In the genomic region with DNA sequence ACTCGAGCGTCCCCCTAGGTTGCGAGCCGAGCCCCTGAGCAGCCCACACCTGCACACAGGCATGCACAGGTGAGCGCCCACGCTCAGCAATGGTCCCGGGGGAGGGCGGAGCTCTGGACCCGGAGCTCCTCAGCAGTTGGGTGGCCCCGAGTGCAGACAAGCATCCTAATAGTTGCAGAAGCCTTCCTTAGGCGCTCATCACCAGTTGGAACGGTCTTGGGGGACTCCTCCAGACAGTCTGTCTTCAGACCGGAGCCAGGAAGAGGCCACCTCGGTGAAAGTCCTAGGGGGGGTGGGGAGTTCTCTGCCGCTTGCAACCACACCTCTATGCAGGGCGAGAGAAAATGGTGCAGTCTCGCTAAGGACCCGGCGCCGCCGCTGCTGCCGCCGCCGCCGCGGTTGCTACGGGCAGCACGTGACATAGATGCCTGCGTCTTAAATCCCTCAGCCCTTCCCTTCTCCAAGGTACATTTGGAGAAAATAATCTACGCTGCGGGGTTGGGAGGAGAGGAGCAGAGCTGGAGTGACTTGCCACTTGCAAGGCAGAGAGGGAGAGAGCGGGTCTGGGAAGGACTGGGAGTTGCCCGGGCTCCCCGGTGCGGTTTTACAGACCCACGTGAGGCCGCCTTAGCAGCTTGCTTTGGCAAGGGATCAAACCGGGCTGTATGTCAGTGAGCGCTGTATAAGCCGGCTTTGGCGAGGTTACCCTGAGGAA, we compare ENCODE assay signal across 8 mouse cellular contexts.
A peak's percentile ranks its signal among the peaks of the same experiment; 100 is the strongest.
DNase-seq lines count a peak whose midpoint lies in the region; ATAC-seq and TF ChIP-seq lines count a peak whose summit lies in the region.

No protein-coding gene starts in this region.

- H3K27ac ChIP-seq in cortical plate, adult 2 months (ENCODE audit: insufficient read depth, low read length): peak overlapping the region; percentile 88
- H3K27ac ChIP-seq in intestine, embryonic 16.5 days (ENCODE audit: low read length): no peak overlapping the region

- no peak for TF ChIP-seq CTCF in cortical plate, adult 2 months (IDR thresholded peaks at IDR 0.05; ENCODE audit: extremely low read depth, insufficient read depth, low read length)

- peak overlapping the region; percentile 99 for H3K4me3 ChIP-seq in cortical plate, adult 2 months (ENCODE audit: insufficient read depth, low read length)
- H3K4me3 ChIP-seq in intestine, embryonic 16.5 days (ENCODE audit: low read length): peak overlapping the region; percentile 57

- H3K4me2 ChIP-seq in intestine, embryonic 16.5 days (ENCODE audit: low read depth, low read length): peak overlapping the region; percentile 97

- peak overlapping the region; percentile 59 for H3K9ac ChIP-seq in intestine, embryonic 16.5 days (ENCODE audit: low read depth, low read length)

- peak; percentile 49 to 80 for DNase-seq in adrenal gland, adult (ENCODE audit: inconsistent age in 2 of 2, low spot score in 1 of 2)
- peak; percentile 36 for DNase-seq in gastrocnemius, postnatal 14 days
- DNase-seq in left cerebral cortex, postnatal 25 days (ENCODE audit: low spot score in 2 of 2): peak; percentile 82 to 91
- peak; percentile 72 for DNase-seq in right cerebral cortex, postnatal 4 days
- DNase-seq in thymus, postnatal 0 days (ENCODE audit: low spot score): no peak

- peak; percentile 64 for TF ChIP-seq POLR2A in cortical plate, adult 2 months (IDR thresholded peaks at IDR 0.05; ENCODE audit: extremely low read depth, insufficient read depth, low read length)

- no peaks in the 10 kb centered on the region for H3K9me3 ChIP-seq in intestine, embryonic 16.5 days (ENCODE audit: control insufficient read depth, low read length)

- intact Hi-C loops in gastrocnemius, postnatal 14 days (cut with DNase I; ENCODE audit: low total_unique reads): no loop called here
- intact Hi-C loops in left cerebral cortex, postnatal 25 days (cut with DNase I): loop anchor here (5.0 kb wide), 4 partner anchors 70 to 145 kb away; no protein-coding TSS in a partner anchor

- H3K27me3 ChIP-seq in intestine, embryonic 16.5 days (replicated peaks; ENCODE audit: control insufficient read depth, insufficient read depth, low read length): 0 out of 2 replicates have a peak, but pooled peaks cover 4% of the 10 kb centered on the region

- ATAC-seq in intestine, embryonic 16.5 days: peak; percentile 93
- ATAC-seq in megakaryocyte-erythroid progenitor cell, adult 5-6 weeks (replicated peaks; ENCODE audit: low FRiP score, low TSS enrichment, poor library complexity, severe bottlenecking): peak; percentile 80

- WGBS in intestine, embryonic 16.5 days: under 1% methylated on average over 41 of the region's 41 CpGs

- no peaks in the 10 kb centered on the region for H3K36me3 ChIP-seq in intestine, embryonic 16.5 days (ENCODE audit: control insufficient read depth, insufficient read depth, low read length)

- H3K4me1 ChIP-seq in cortical plate, adult 2 months (ENCODE audit: control insufficient read depth, insufficient read depth, low read length): peaks cover 8% of the 10 kb centered on the region
- H3K4me1 ChIP-seq in intestine, embryonic 16.5 days (ENCODE audit: control insufficient read depth, insufficient read depth, low read length): peaks cover 5% of the 10 kb centered on the region; the same call in 1 of the 2 replicates
